Mouse (Mus musculus) thymus, adult 2 months (tissue): ENCODE measurements around the gene Hnrnpk.

Experiments
- CTCF ChIP-seq: fragments of 200-500 bp; IDR thresholded peaks from 2 replicates; pipeline ENCODE4 v1.5.1; 2012; ENCODE audit warnings: mild to moderate bottlenecking, control low read depth, low read length, moderate library complexity, borderline replicate concordance; ENCODE audit not compliant: control insufficient read depth, poor library complexity, insufficient read depth; ENCODE audit errors: extremely low read depth
- POLR2A ChIP-seq: fragments of 200-500 bp; IDR thresholded peaks from 2 replicates; pipeline ENCODE4 v1.6.1; 2012; ENCODE audit warnings: mild to moderate bottlenecking, low read length, control low read depth, moderate library complexity; ENCODE audit not compliant: control insufficient read depth, poor library complexity, insufficient read depth; ENCODE audit errors: extremely low read depth

- TF ChIP-seq CTCF (no peak), POLR2A (no peak)
These were observed 35.5 kb downstream of the Hnrnpk start for GRCm38 (mm10) chr13:58367641-58368040.
